In the genomic region with DNA sequence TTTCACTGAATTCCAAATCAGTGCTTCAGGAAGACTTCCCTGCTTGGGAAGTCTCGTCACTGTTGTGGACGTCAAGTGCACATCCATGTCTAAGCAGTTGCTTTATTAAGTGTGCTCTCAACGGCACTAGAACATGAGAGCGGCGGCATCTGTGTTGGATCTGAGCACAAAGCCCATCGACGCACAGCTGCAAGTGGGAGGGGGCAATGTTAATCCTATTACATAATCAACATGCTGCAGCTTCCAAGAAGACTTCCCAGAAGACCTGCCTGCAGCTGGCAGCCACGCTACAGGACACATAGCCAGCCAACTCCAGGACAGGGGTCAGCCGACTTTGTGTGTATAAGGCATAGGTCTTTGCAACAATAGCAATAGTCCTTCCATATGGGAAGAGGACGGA, we compare ENCODE assay signal across 16 mouse cellular contexts. TPM values are rescaled to one million over a fixed set of nuclear protein-coding genes. Genes with fewer than 3 reads are reported as not detected.
A peak's percentile ranks its signal among the peaks of the same experiment; 100 is the strongest.
DNase-seq lines count a peak whose midpoint lies in the region; ATAC-seq and TF ChIP-seq lines count a peak whose summit lies in the region.
"Had no signal": no experiment of that assay in that cellular context is flagged by ENCODE, and none has a peak within 500 bp of the region (broad histone marks: within the 10 kb centered on the region; RNA-seq: fewer than 3 reads in every experiment).

No protein-coding gene starts in this region.

- WGBS in heart, embryonic 11.5 days (ENCODE audit: insufficient replicate concordance) = 69% methylated on average over 10 of the region's 10 CpGs
- WGBS in kidney, embryonic 14.5 days = 84% methylated on average over 10 of the region's 10 CpGs
- 91% methylated on average over 10 of the region's 10 CpGs for WGBS in thymus, adult 2 months

- no peaks in the 10 kb centered on the region for H3K27me3 ChIP-seq in heart, embryonic 11.5 days (ENCODE audit: control insufficient read depth, insufficient read depth, low read length)
- H3K27me3 ChIP-seq in kidney, embryonic 14.5 days (ENCODE audit: control insufficient read depth, insufficient read depth, low read length) = no peaks in the 10 kb centered on the region
- no peaks in the 10 kb centered on the region for H3K27me3 ChIP-seq in thymus, adult 2 months (ENCODE audit: control insufficient read depth, insufficient read depth, low read length)
- H3K27me3 ChIP-seq: embryonic facial prominence, embryonic 12.5 days; forebrain, embryonic 13.5 days; heart, embryonic 13.5 days had no signal

- H3K9ac ChIP-seq in heart, embryonic 11.5 days (ENCODE audit: low read depth, low read length) = no peak overlapping the region
- H3K9ac ChIP-seq in kidney, embryonic 14.5 days (ENCODE audit: low read depth, low read length) = no peak overlapping the region
- H3K9ac ChIP-seq: embryonic facial prominence, embryonic 12.5 days; forebrain, embryonic 13.5 days; heart, embryonic 13.5 days; limb, embryonic 13.5 days had no signal

- no peaks in the 10 kb centered on the region for H3K9me3 ChIP-seq in heart, embryonic 11.5 days (replicated peaks; ENCODE audit: control insufficient read depth, low read length)
- H3K9me3 ChIP-seq in kidney, embryonic 14.5 days (ENCODE audit: control insufficient read depth, low read length) = no peaks in the 10 kb centered on the region
- H3K9me3 ChIP-seq: embryonic facial prominence, embryonic 12.5 days; forebrain, embryonic 13.5 days; heart, embryonic 13.5 days; limb, embryonic 13.5 days had no signal

- no peak overlapping the region for H3K27ac ChIP-seq in heart, embryonic 11.5 days (ENCODE audit: low read depth, low read length)
- H3K27ac ChIP-seq in kidney, embryonic 14.5 days (ENCODE audit: low read depth, low read length) = no peak overlapping the region
- no peak overlapping the region for H3K27ac ChIP-seq in thymus, adult 2 months (ENCODE audit: control insufficient read depth, insufficient read depth, low read length)
- H3K27ac ChIP-seq: embryonic facial prominence, embryonic 12.5 days; forebrain, embryonic 13.5 days; heart, embryonic 13.5 days; limb, embryonic 13.5 days; macrophage had no signal

- peak; percentile 95 for DNase-seq in heart, adult 11 months
- peak; percentile 72 for DNase-seq in brain, embryonic 14.5 days (ENCODE audit: low read depth)
- peak; percentile 61 for DNase-seq in gastrocnemius, postnatal 25 days
- DNase-seq in lung, postnatal 10 days = peak; percentile 35
- DNase-seq in urinary bladder, postnatal 25 days (ENCODE audit: low spot score) = no peak
- DNase-seq in thymus, adult 2 months = no peak
- DNase-seq: cerebellum, adult 18-20 months; kidney, postnatal 10 days; thymus, postnatal 14 days had no signal

- H3K4me3 ChIP-seq in heart, embryonic 11.5 days (ENCODE audit: low read depth, low read length) = no peak overlapping the region
- no peak overlapping the region for H3K4me3 ChIP-seq in kidney, embryonic 14.5 days (ENCODE audit: low read length)
- no peak overlapping the region for H3K4me3 ChIP-seq in thymus, adult 2 months (ENCODE audit: control insufficient read depth, insufficient read depth, low read length)
- H3K4me3 ChIP-seq: embryonic facial prominence, embryonic 12.5 days; forebrain, embryonic 13.5 days; heart, embryonic 13.5 days; limb, embryonic 13.5 days had no signal

- H3K4me1 ChIP-seq in heart, embryonic 11.5 days (ENCODE audit: control insufficient read depth, insufficient read depth, low read length) = no peaks in the 10 kb centered on the region
- H3K4me1 ChIP-seq in kidney, embryonic 14.5 days (ENCODE audit: control insufficient read depth, insufficient read depth, low read length) = no peaks in the 10 kb centered on the region
- H3K4me1 ChIP-seq in thymus, adult 2 months (replicated peaks; ENCODE audit: control insufficient read depth, insufficient read depth, low read length) = no peaks in the 10 kb centered on the region
- H3K4me1 ChIP-seq: forebrain, embryonic 13.5 days had no signal

- TF ChIP-seq POLR2A in brain, embryonic 14.5 days (IDR thresholded peaks at IDR 0.05; ENCODE audit: borderline replicate concordance, extremely low read depth, insufficient read depth, insufficient read length, poor library complexity, severe bottlenecking) = no peak
- TF ChIP-seq POLR2A in thymus, adult 2 months (IDR thresholded peaks at IDR 0.05; ENCODE audit: control insufficient read depth, extremely low read depth, insufficient read depth, low read length, poor library complexity) = no peak

- no peak overlapping the region for H3K4me2 ChIP-seq in heart, embryonic 11.5 days
- no peak overlapping the region for H3K4me2 ChIP-seq in kidney, embryonic 14.5 days (replicated peaks; ENCODE audit: low read depth, low read length)
- H3K4me2 ChIP-seq: embryonic facial prominence, embryonic 12.5 days; forebrain, embryonic 13.5 days; heart, embryonic 13.5 days; limb, embryonic 13.5 days had no signal

- H3K36me3 ChIP-seq in heart, embryonic 11.5 days (ENCODE audit: control insufficient read depth, insufficient read depth, low read length) = no peaks in the 10 kb centered on the region
- H3K36me3 ChIP-seq in kidney, embryonic 14.5 days (ENCODE audit: control insufficient read depth, insufficient read depth, low read length) = no peaks in the 10 kb centered on the region
- no peaks in the 10 kb centered on the region for H3K36me3 ChIP-seq in thymus, adult 2 months (ENCODE audit: control insufficient read depth, insufficient read depth, low read length)
- H3K36me3 ChIP-seq: embryonic facial prominence, embryonic 12.5 days; heart, embryonic 13.5 days; limb, embryonic 13.5 days had no signal

- TF ChIP-seq CTCF in brain, embryonic 14.5 days (IDR thresholded peaks at IDR 0.05; ENCODE audit: borderline replicate concordance, extremely low read depth, insufficient read depth, insufficient read length) = no peak
- no peak for TF ChIP-seq CTCF in thymus, adult 2 months (IDR thresholded peaks at IDR 0.05; ENCODE audit: borderline replicate concordance, control insufficient read depth, extremely low read depth, insufficient read depth, low read length, poor library complexity)

- ATAC-seq in heart, embryonic 11.5 days (replicated peaks; ENCODE audit: insufficient number of reproducible peaks, low FRiP score, low TSS enrichment) = no peak
- no peak for ATAC-seq in kidney, embryonic 14.5 days (ENCODE audit: low FRiP score, low TSS enrichment)
- ATAC-seq: forebrain, embryonic 13.5 days had no signal

RNA-seq across cellular contexts. Expression of a gene that starts 31.8 kb away (rescaled TPM):
- 0.90 and 1.6 TPM in 2 replicates for polyA plus RNA-seq in heart, embryonic 11.5 days (2014; fragmentation: Nextera tagmentation; extraction: Ambion mirVana)
- 46.4 and 157 TPM in 2 replicates for polyA plus RNA-seq in brain, embryonic 14.5 days (2012; rRNA removed)
- 1 to 10 TPM; 6.6 to 8.6 TPM for total RNA-seq in gastrocnemius, postnatal 25 days (2021)
- 1.8 and 2.3 TPM in 2 replicates for polyA plus RNA-seq in kidney, embryonic 14.5 days (2014; fragmentation: Nextera tagmentation; extraction: Ambion mirVana)
- 1.7 and 2.1 TPM in 2 replicates for polyA plus RNA-seq in thymus, adult 2 months (2012; rRNA removed)
- polyA plus RNA-seq: macrophage had no signal

Comparison
In these comparisons a context has a peak if more than half of its experiments do, and no peak if none do; other contexts are left out.
1. DNase-seq: peak in heart, adult 11 months (single experiment), brain, embryonic 14.5 days (single experiment), gastrocnemius, postnatal 25 days (single experiment) and lung, postnatal 10 days (single experiment); none in urinary bladder, postnatal 25 days (single experiment) and thymus, adult 2 months (single experiment).
2. RNA of a gene that starts 31.8 kb away (polyA plus RNA-seq): 46.4 to 157 TPM in brain, embryonic 14.5 days; 1.7 to 2.1 TPM in thymus, adult 2 months, 1.8 to 2.3 TPM in kidney, embryonic 14.5 days and 0.90 to 1.6 TPM in heart, embryonic 11.5 days; every median in the first group is over 10 times any median in the second.